Mouse (Mus musculus) MEL (cell line): ENCODE measurements at regions not wholly inside any gene's neighbourhood (a gene's known extent, or its start where the extent isn't known, plus 50 kb on each side); places are given as distances from the start of the nearest gene placed in this dataset.

Experiments
- CTCF ChIP-seq, 3 experiments: IDR thresholded peaks in 2 of 3; conservative IDR thresholded peaks in 1 of 3; 2 replicates each; pipeline ENCODE4 v1.5.1; 2011 to 2012; ENCODE audit warnings: low read length in 3 of 3, low read depth in 2 of 3, mild to moderate bottlenecking in 2 of 3, improper control_type of control experiment in 1 of 3, inconsistent platforms in 1 of 3, mixed read lengths in 1 of 3, moderate library complexity in 1 of 3; ENCODE audit not compliant: control insufficient read depth in 1 of 3, insufficient read depth in 1 of 3, poor library complexity in 1 of 3, severe bottlenecking in 1 of 3
- GABPA ChIP-seq: IDR thresholded peaks from 2 replicates; pipeline ENCODE4 v1.6.1; 2012; ENCODE audit warnings: low read depth, mild to moderate bottlenecking, inconsistent platforms, low read length, improper control_type of control experiment, moderate library complexity
- GATA1 ChIP-seq: IDR thresholded peaks from 2 replicates; pipeline ENCODE4 v1.6.1; 2011; ENCODE audit warnings: low read depth, low read length, improper control_type of control experiment
- POLR2A ChIP-seq, 2 experiments: IDR thresholded peaks; 2 replicates each; pipeline ENCODE4 v1.6.1; 2011 to 2012; ENCODE audit warnings: low read length in 2 of 2, mild to moderate bottlenecking in 2 of 2, control low read depth in 1 of 2, improper control_type of control experiment in 1 of 2, low read depth in 1 of 2, moderate library complexity in 1 of 2; ENCODE audit not compliant: control insufficient read depth in 1 of 2, insufficient read depth in 1 of 2, poor library complexity in 1 of 2
- POLR2AphosphoS2 ChIP-seq: IDR thresholded peaks from 2 replicates; pipeline ENCODE4 v1.6.1; 2011; ENCODE audit warnings: low read length, improper control_type of control experiment
- SIN3A ChIP-seq: IDR thresholded peaks from 2 replicates; pipeline ENCODE4 v1.6.1; 2012; ENCODE audit warnings: low read length, improper control_type of control experiment, inconsistent platforms
- SMC3 ChIP-seq: IDR thresholded peaks from 2 replicates; pipeline ENCODE4 v1.6.1; 2011; ENCODE audit warnings: low read depth, low read length, improper control_type of control experiment
- TCF12 ChIP-seq: IDR thresholded peaks from 2 replicates; pipeline ENCODE4 v1.6.1; 2014; ENCODE audit warnings: low read depth, mild to moderate bottlenecking, inconsistent platforms, low read length, improper control_type of control experiment, moderate library complexity
- ZC3H11A ChIP-seq: IDR thresholded peaks from 2 replicates; pipeline ENCODE4 v1.6.1; 2012; ENCODE audit warnings: low read depth, mild to moderate bottlenecking, inconsistent platforms, low read length, improper control_type of control experiment

DNA sequence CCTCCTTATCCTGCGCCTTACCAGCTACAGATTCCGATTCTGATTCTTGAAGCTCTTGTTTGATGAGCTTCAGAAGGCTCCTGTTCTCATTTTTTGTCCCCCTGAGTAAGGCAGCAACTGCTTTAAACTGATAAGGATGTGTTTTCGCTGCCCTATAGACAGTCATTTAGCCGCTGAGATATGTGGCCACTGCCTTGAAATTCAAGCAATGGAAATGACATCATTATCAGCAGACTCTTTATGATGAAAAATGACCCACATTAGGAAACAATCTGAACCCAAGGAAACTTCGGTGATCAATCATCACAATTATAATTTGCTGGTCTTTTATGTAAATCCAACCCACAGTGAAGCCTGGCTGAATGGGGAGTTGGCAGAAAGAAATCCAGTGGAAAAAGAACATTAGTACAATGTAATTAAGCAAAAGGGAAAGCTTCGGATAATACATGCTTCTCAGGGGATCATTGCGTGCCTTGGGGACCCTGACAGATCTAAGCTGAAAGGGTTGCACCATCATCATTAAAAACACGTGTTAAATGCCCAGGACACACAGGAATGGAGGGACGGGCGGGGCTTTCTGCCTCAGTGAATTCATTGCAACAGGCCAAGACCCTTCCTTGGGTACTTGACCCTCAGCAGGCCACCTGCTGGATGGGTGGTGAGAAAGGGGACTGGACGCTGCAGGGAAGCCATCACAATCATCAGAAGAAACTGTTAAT, 462.2 kb downstream of the Pik3r1 start:
- no peak for TF ChIP-seq SMC3
- TF ChIP-seq GABPA = no peak
- no peak for TF ChIP-seq TCF12
- no peak for TF ChIP-seq GATA1
- no peak for TF ChIP-seq ZC3H11A
- no peak for TF ChIP-seq CTCF (IDR thresholded peaks at IDR 0.05 in 2 of 3, conservative IDR thresholded peaks at IDR 0.05 in 1 of 3; ENCODE audit: control insufficient read depth in 1 of 3, insufficient read depth in 1 of 3, low read depth in 2 of 3, low read length in 3 of 3, poor library complexity in 1 of 3, severe bottlenecking in 1 of 3)
- TF ChIP-seq SIN3A = no peak
- no peak for TF ChIP-seq POLR2A (IDR thresholded peaks at IDR 0.05; ENCODE audit: control insufficient read depth in 1 of 2, insufficient read depth in 1 of 2, low read depth in 1 of 2, low read length in 2 of 2, poor library complexity in 1 of 2)
- TF ChIP-seq POLR2AphosphoS2 = no peak
